Mouse (Mus musculus) bone marrow macrophage, adult 2 months (primary cell): ENCODE measurements at regions not wholly inside any gene's neighbourhood (a gene's known extent, or its start where the extent isn't known, plus 50 kb on each side); places are given as distances from the start of the nearest gene placed in this dataset.

Source experiments
- CTCF ChIP-seq: IDR thresholded peaks from 2 replicates; pipeline ENCODE4 v1.5.1; 2012; ENCODE audit warnings: low read depth, mild to moderate bottlenecking, low read length, moderate library complexity
- POLR2A ChIP-seq: IDR thresholded peaks from 2 replicates; pipeline ENCODE4 v1.6.1; 2012; ENCODE audit warnings: mild to moderate bottlenecking, low read depth, low read length, borderline replicate concordance

- TF ChIP-seq CTCF (no peak), POLR2A (no peak)
These were observed 54.5 kb upstream of the Ednrb start for GRCm38 (mm10) chr14:103898689-103899088.
